In genomic region chr17:6734746-6735441, GRCm38 (mm10) we compare ENCODE assay signal across 18 mouse cellular contexts. TPM values are rescaled to one million over a fixed set of nuclear protein-coding genes. Genes with fewer than 3 reads are reported as not detected.
DNase-seq lines count a peak whose midpoint lies in the region; ATAC-seq and TF ChIP-seq lines count a peak whose summit lies in the region.
"Had no signal": no experiment of that assay in that cellular context is flagged by ENCODE, and none has a peak within 500 bp of the region (broad histone marks: within the 10 kb centered on the region; RNA-seq: fewer than 3 reads in every experiment).

No protein-coding gene starts in this region.

- H3K4me2 ChIP-seq in heart, embryonic 12.5 days: no peak overlapping the region
- H3K4me2 ChIP-seq in kidney, embryonic 16.5 days (replicated peaks; ENCODE audit: low read depth, low read length): no peak overlapping the region
- H3K4me2 ChIP-seq in kidney, postnatal 0 days (ENCODE audit: low read length): no peak overlapping the region
- H3K4me2 ChIP-seq: stomach, embryonic 15.5 days had no signal

- H3K4me1 ChIP-seq in heart, embryonic 12.5 days (replicated peaks): peaks cover 10% of the 10 kb centered on the region; the same call in 1 of the 2 replicates
- peaks cover 23% of the 10 kb centered on the region for H3K4me1 ChIP-seq in kidney, adult 2 months (ENCODE audit: control insufficient read depth, insufficient read depth, low read length)
- peaks cover 9% of the 10 kb centered on the region; the same call in 1 of the 2 replicates for H3K4me1 ChIP-seq in kidney, embryonic 16.5 days (ENCODE audit: insufficient read depth, low read length)
- no peaks in the 10 kb centered on the region; the same call in 1 of the 2 replicates for H3K4me1 ChIP-seq in kidney, postnatal 0 days (replicated peaks; ENCODE audit: insufficient read depth, low read length)
- H3K4me1 ChIP-seq: stomach, embryonic 15.5 days had no signal

- peaks cover 26% of the 10 kb centered on the region for H3K36me3 ChIP-seq in heart, embryonic 12.5 days
- H3K36me3 ChIP-seq in kidney, adult 2 months (ENCODE audit: control insufficient read depth, insufficient read depth, low read length): peaks cover 6% of the 10 kb centered on the region; the same call in 1 of the 2 replicates
- peaks cover 20% of the 10 kb centered on the region for H3K36me3 ChIP-seq in kidney, embryonic 16.5 days (ENCODE audit: insufficient read depth, low read length)
- H3K36me3 ChIP-seq in kidney, postnatal 0 days (ENCODE audit: insufficient read depth, low read length): peaks cover 21% of the 10 kb centered on the region; the same call in 1 of the 2 replicates

- no peak overlapping the region for H3K27ac ChIP-seq in heart, embryonic 12.5 days (ENCODE audit: poor library complexity, severe bottlenecking)
- H3K27ac ChIP-seq in kidney, adult 2 months (ENCODE audit: insufficient read depth, low read depth, low read length): peak overlapping the region; percentile 18; the same call in 1 of the 2 replicates
- H3K27ac ChIP-seq in kidney, embryonic 16.5 days (ENCODE audit: low read length): no peak overlapping the region; the same call in 1 of the 2 replicates
- 0 out of 2 replicates have a peak overlapping the region, but pooled peaks have one; percentile 32 for H3K27ac ChIP-seq in kidney, postnatal 0 days
- H3K27ac ChIP-seq: liver, embryonic 14.5 days; stomach, embryonic 15.5 days had no signal

- no peaks in the 10 kb centered on the region for H3K27me3 ChIP-seq in heart, embryonic 12.5 days (replicated peaks)
- H3K27me3 ChIP-seq in kidney, adult 2 months (replicated peaks; ENCODE audit: control insufficient read depth, insufficient read depth, low read length): no peaks in the 10 kb centered on the region
- no peaks in the 10 kb centered on the region for H3K27me3 ChIP-seq in kidney, embryonic 16.5 days (ENCODE audit: insufficient read depth, low read length)
- H3K27me3 ChIP-seq in kidney, postnatal 0 days (ENCODE audit: insufficient read depth, low read length): no peaks in the 10 kb centered on the region
- H3K27me3 ChIP-seq: stomach, embryonic 15.5 days had no signal

- no peak for DNase-seq in heart, postnatal 4 days
- no peak for DNase-seq in kidney, adult 2 months
- DNase-seq in CD4-positive helper T cell, adult 2 months (ENCODE audit: low read depth, low spot score): peak; percentile 3
- no peak for DNase-seq in kidney, postnatal 0 days (ENCODE audit: low spot score)
- DNase-seq in retina, embryonic 14.5 days (ENCODE audit: low spot score): no peak
- DNase-seq in cerebellum, adult 9-10 months: no peak
- DNase-seq: adrenal gland, adult 2 months; cerebellum, adult 11 months; left cerebral cortex, postnatal 4 days; lung, postnatal 10 days; thymus, postnatal 25 days had no signal

- TF ChIP-seq POLR2A in kidney, adult 2 months (IDR thresholded peaks at IDR 0.05; ENCODE audit: low read depth, low read length): no peak

- H3K9me3 ChIP-seq in heart, embryonic 12.5 days (replicated peaks): no peaks in the 10 kb centered on the region; the same call in 1 of the 2 replicates
- no peaks in the 10 kb centered on the region for H3K9me3 ChIP-seq in kidney, embryonic 16.5 days (ENCODE audit: low read length)
- H3K9me3 ChIP-seq in kidney, postnatal 0 days (replicated peaks; ENCODE audit: low read length): no peaks in the 10 kb centered on the region
- H3K9me3 ChIP-seq: G1E; stomach, embryonic 15.5 days had no signal

- 0 out of 2 replicates have a peak overlapping the region, but pooled peaks have one; percentile 4 for H3K9ac ChIP-seq in heart, embryonic 12.5 days
- no peak overlapping the region for H3K9ac ChIP-seq in kidney, embryonic 16.5 days (replicated peaks; ENCODE audit: low read length)
- no peak overlapping the region for H3K9ac ChIP-seq in kidney, postnatal 0 days (ENCODE audit: low read depth, low read length)
- H3K9ac ChIP-seq: liver, embryonic 14.5 days; stomach, embryonic 15.5 days had no signal

- no peak overlapping the region for H3K4me3 ChIP-seq in heart, embryonic 12.5 days
- no peak overlapping the region for H3K4me3 ChIP-seq in kidney, adult 2 months (ENCODE audit: insufficient read depth, low read depth, low read length)
- H3K4me3 ChIP-seq in kidney, embryonic 16.5 days (ENCODE audit: low read length): no peak overlapping the region
- H3K4me3 ChIP-seq in kidney, postnatal 0 days (replicated peaks; ENCODE audit: low read depth, low read length): no peak overlapping the region
- H3K4me3 ChIP-seq: stomach, embryonic 15.5 days had no signal

- 78% methylated on average over 12 of the region's 12 CpGs for WGBS in heart, embryonic 12.5 days
- 57% methylated on average over 12 of the region's 12 CpGs for WGBS in kidney, adult 2 months
- WGBS in kidney, embryonic 16.5 days: 81% methylated on average over 12 of the region's 12 CpGs
- 80% methylated on average over 12 of the region's 12 CpGs for WGBS in kidney, postnatal 0 days

- no peak for TF ChIP-seq CTCF in kidney, adult 2 months (conservative IDR thresholded peaks at IDR 0.05; ENCODE audit: insufficient read depth, insufficient read length, low read depth, low read length)
- no peak for TF ChIP-seq CTCF in kidney, postnatal 0 days (IDR thresholded peaks at IDR 0.05; ENCODE audit: low read depth)

- ATAC-seq in heart, embryonic 12.5 days (ENCODE audit: insufficient number of reproducible peaks, low FRiP score): no peak
- ATAC-seq in kidney, embryonic 16.5 days (ENCODE audit: low FRiP score, low TSS enrichment): no peak
- ATAC-seq in kidney, postnatal 0 days (replicated peaks; ENCODE audit: low FRiP score, low read depth): no peak
- ATAC-seq: CD4-positive, CD25-positive, alpha-beta regulatory T cell, adult 4 months; forebrain, embryonic 16.5 days had no signal

RNA-seq across cellular contexts. Expression of gene Ezr, which starts 47.7 kb away (rescaled TPM):
- polyA plus RNA-seq in heart, embryonic 12.5 days (2016; fragmentation: Nextera tagmentation; extraction: Ambion mirVana): 119 and 124 TPM in 2 replicates
- total RNA-seq in heart, postnatal 4 days (2021): 100 to 1,000 TPM; 103 to 104 TPM
- 129 and 152 TPM in 2 replicates for polyA plus RNA-seq in kidney, adult 2 months (2012; rRNA removed)
- 240 and 248 TPM in 2 replicates for polyA plus RNA-seq in kidney, embryonic 16.5 days (2015; fragmentation: Nextera tagmentation; extraction: Ambion mirVana)
- 281 and 313 TPM in 2 replicates for polyA plus RNA-seq in kidney, postnatal 0 days (2015; fragmentation: Nextera tagmentation; extraction: Ambion mirVana)

Comparison
In these comparisons a context has a peak if more than half of its experiments do, and no peak if none do; other contexts are left out.
1. H3K27ac ChIP-seq: peak in kidney, adult 2 months (single experiment) and kidney, postnatal 0 days (single experiment); none in heart, embryonic 12.5 days (single experiment) and kidney, embryonic 16.5 days (single experiment).